Mouse (Mus musculus) liver, embryonic 12.5 days (tissue): ENCODE data around the gene Eif4b. TPM values are rescaled to one million over a fixed set of nuclear protein-coding genes. Genes with fewer than 3 reads are reported as not detected.

ENCODE experiments used
- ATAC-seq: fragments of 200-750 bp; cut with Nextera tagmentation; 2 replicates; pipeline ENCODE4 v1.8.0; 2017; ENCODE audit warnings: moderate number of reproducible peaks, mild to moderate bottlenecking, moderate library complexity
- H3K27ac ChIP-seq: fragments of 300-500 bp; sonication (generic); 2 replicates; pipeline ENCODE4 v1.5.1; 2016; ENCODE audit warnings: mild to moderate bottlenecking
- H3K27me3 ChIP-seq: fragments of 300-500 bp; sonication (generic); replicated peaks from 2 replicates; pipeline ENCODE4 v1.6.1; 2016; ENCODE audit warnings: mild to moderate bottlenecking, moderate library complexity
- H3K36me3 ChIP-seq: fragments of 300-500 bp; sonication (generic); 2 replicates; pipeline ENCODE4 v1.6.1; 2016; ENCODE audit warnings: mild to moderate bottlenecking, moderate library complexity
- H3K4me1 ChIP-seq: fragments of 300-500 bp; sonication (generic); 2 replicates; pipeline ENCODE4 v1.6.1; 2016
- H3K4me2 ChIP-seq: fragments of 300-500 bp; sonication (generic); 2 replicates; pipeline ENCODE4 v1.6.1; 2016; ENCODE audit warnings: mild to moderate bottlenecking, moderate library complexity
- H3K4me3 ChIP-seq: fragments of 300-500 bp; sonication (generic); 2 replicates; pipeline ENCODE4 v1.5.1; 2016; ENCODE audit warnings: mild to moderate bottlenecking, moderate library complexity
- H3K9ac ChIP-seq: fragments of 300-500 bp; sonication (generic); 2 replicates; pipeline ENCODE4 v1.6.1; 2016; ENCODE audit warnings: mild to moderate bottlenecking, moderate library complexity
- H3K9me3 ChIP-seq: fragments of 300-500 bp; sonication (generic); replicated peaks from 2 replicates; pipeline ENCODE4 v1.6.1; 2016; ENCODE audit warnings: mild to moderate bottlenecking, moderate library complexity
- WGBS: fragments of 180-500 bp; shearing (Covaris S2); methylation state at CpG from one replicate; pipeline ENCODE4 v1.1.7; 2016; ENCODE audit not compliant: insufficient replicate concordance; 5-methylcytosine and 5-hydroxymethylcytosine counted together
- polyA plus RNA-seq: library from polyadenylated mRNA; unstranded; fragments of >200 nt; fragmentation: Nextera tagmentation; extraction: Ambion mirVana; gene quantifications from 2 replicates; pipeline ENCODE4 v1.2.1, GENCODE M21; 2016

The Eif4b gene
- polyA plus RNA-seq, 1 experiment from 2014 or later, result 91.7 TPM

DNA sequence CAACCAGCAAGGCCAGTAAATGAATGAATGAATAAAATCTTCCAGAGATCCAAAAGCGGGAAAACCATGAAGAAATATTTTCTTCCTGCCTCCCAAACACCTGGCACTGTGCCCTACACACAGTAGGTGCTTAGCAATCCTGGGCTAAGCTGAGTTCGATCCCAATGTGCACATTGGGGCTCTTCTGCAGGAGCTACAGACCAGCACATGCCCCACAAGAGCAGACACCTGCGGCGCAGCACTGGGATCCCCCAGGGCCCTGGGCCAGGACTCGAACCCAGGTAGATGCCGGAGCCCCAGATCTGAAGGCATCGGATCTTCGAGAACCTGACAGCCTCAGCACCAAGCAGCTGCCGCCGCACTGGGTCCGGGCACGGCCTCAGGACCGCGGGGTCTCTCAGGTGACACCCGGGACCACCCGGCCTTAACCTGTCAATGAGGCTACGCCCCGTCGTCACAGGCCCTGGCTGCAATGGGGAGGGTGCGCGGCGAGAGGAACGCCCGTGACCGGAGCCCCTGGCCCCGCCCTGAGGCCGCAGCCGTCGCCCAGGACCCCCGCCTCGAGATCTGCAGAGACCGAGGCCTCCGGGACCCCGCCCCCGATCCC is 62.1 kb downstream of the Eif4b start:
- H3K27me3 ChIP-seq, result no peaks in the 10 kb centered on the region; the same call in 1 of the 2 replicates
- H3K9ac ChIP-seq, result peak overlapping the region; percentile 85
- peak overlapping the region; percentile 90 for H3K4me3 ChIP-seq
- peak; percentile 75 for ATAC-seq
- H3K9me3 ChIP-seq, result no peaks in the 10 kb centered on the region
- peak overlapping the region; percentile 83 for H3K27ac ChIP-seq
- WGBS, result 4% methylated on average over 34 of the region's 35 CpGs
- H3K36me3 ChIP-seq, result peaks cover 31% of the 10 kb centered on the region
- peak overlapping the region; percentile 92 for H3K4me2 ChIP-seq
- peaks cover 24% of the 10 kb centered on the region for H3K4me1 ChIP-seq

DNA sequence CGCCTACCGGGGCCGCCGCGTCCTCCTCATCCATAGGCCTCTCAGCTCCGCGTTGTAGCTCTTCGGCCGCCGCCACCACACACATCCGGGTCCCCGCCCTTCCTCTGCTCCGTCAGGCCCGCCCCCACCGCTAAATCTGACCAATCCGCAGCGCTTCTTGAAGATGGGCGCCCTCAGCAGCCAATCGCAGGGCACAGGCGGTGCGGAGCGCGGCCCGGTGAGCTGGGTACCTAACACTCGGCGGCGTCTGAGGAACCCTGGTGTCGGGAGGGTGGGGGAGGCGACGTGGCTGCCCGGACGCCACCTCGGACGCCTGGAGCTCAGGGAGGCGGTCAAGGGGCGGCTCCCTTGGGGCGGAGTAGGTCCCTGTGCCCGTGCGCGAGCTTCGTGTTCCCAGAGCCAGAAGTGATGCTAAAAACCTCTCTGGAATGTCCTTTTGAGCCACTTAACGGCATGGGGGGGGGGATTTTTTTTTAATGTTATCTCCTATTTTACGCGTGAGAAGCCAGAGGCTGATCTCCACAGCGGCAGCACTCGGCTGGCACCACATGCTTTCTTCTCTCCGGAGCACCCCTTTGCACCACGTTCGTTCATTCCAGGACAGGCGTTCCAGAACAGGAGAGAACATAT is 62.7 kb downstream of the Eif4b start, which contains the start of gene Spryd3:
Gene Spryd3 (minus strand): TSS at position 106 of the 630 bp plus-strand sequence.
- Histone ChIP-seq H3K27ac (peak within 1 kb of the TSS; percentile 83), H3K4me3 (peak within 1 kb of the TSS; percentile 90), H3K27me3 (no peaks in the 10 kb centered on the region; the same call in 1 of the 2 replicates), H3K9me3 (no peaks in the 10 kb centered on the region), H3K9ac (peak within 1 kb of the TSS; percentile 85), H3K4me1 (peaks cover 24% of the 10 kb centered on the region), H3K36me3 (peaks cover 25% of the 10 kb centered on the region), H3K4me2 (peak within 1 kb of the TSS; percentile 92)
- 1% methylated on average over 46 of the region's 50 CpGs for WGBS
- peak; percentile 98 for ATAC-seq

DNA sequence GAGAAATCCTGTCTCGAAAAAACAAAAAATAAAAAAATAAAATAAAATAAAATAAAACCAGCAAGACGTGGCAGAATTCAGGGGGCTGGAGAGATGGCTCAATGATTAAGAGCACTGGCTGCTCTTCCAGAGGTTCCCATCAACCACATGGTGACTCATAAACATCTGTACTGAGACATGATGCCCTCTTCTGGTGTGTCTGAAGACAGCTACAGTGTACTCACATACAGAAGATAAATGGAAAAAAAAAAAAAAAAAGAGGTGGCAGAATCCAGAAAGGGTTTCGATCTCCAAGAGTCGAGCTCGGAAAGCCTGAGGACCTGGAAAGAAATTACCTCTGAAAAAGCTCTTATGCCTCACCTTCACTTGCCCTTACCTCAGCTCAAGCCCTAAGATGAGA is 67.5 kb downstream of the Eif4b start:
- no peak overlapping the region for H3K4me3 ChIP-seq
- no peak for ATAC-seq
- 76% methylated on average over 5 of the region's 5 CpGs for WGBS

DNA sequence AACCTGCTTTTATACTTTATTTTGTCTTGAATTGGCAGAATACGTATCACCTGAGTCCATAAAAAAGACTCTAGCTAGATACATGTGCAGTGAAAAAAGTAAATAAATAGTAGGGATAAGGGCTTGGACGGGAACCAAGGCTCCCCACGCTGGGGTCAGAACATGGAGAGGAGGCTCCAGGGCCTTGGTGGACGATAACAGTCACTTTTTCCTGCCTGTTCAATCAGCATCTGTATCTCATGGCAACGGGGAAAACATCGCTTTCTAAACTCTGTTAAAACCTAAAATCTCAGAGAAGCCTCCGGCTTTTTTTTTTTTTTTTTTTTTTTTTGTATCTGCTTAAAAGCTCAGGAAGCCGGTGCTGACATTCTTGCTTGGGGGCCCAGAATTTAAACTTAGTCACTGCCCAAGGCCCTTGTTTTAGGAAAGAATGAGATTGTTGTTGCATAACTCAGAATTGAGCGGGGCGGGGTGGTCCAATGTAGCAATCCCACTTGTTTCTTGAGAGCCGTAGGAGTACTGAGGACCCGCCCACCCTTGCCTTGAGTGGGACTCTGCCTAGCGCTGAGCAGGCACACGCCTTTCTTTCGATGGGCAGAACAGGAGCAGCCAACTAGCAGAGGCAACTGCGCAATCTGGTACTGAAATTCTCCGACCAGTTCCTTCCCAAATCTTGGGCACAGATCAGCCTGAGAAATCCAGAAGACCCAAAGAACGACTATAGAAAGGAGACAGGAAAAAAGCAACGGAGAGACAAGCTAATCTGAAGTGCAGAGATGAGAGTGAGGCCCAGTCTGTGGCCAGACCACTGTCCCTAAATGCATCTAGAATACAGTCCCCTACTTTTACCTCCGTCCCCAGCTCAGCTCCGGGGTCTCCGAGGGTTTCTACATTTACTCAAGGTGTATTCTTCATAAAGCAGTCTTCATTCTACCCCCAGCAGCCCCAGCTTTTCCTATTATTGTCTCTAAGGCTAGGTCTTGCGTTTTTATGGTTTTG is 69.6 kb downstream of the Eif4b start:
- no peaks in the 10 kb centered on the region for H3K36me3 ChIP-seq
- peaks cover 40% of the 10 kb centered on the region for H3K4me1 ChIP-seq
- peaks cover 50% of the 10 kb centered on the region for H3K27me3 ChIP-seq
- no peak overlapping the region for H3K9ac ChIP-seq
- no peaks in the 10 kb centered on the region for H3K9me3 ChIP-seq
- no peak overlapping the region for H3K4me2 ChIP-seq
- 53% methylated on average over 23 of the region's 23 CpGs for WGBS
- no peak overlapping the region for H3K4me3 ChIP-seq
- H3K27ac ChIP-seq, result no peak overlapping the region
- no peak for ATAC-seq

More for the DNA sequence above, 67.5 kb downstream of the Eif4b start:
- H3K4me2 ChIP-seq, result no peak overlapping the region
- H3K27me3 ChIP-seq, result peaks cover 49% of the 10 kb centered on the region
- no peaks in the 10 kb centered on the region for H3K9me3 ChIP-seq
- H3K36me3 ChIP-seq, result no peaks in the 10 kb centered on the region
- peaks cover 34% of the 10 kb centered on the region for H3K4me1 ChIP-seq
- no peak overlapping the region for H3K27ac ChIP-seq
- H3K9ac ChIP-seq, result no peak overlapping the region

DNA sequence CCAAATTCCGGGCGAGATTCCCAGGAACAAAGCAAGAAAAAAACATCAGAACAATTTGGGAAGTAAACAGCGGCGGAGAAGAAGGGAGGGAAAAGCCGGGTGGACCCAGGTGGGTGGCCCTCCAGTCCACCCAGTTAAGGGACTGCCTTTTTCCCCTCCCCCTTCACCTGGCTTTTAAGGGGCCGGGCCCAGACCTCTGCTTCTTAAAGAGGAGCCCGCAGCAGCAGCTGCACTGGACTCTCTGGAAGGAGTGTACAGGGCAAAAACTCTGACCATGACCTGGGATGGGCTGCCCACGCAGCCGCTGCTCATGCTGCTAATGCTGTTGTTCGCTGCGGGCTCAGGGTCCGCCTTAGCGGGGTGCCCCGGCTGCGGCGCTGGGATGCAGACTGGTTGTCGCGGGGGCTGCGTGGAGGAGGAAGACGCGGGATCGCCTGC is 70.7 kb downstream of the Eif4b start, which contains the start of gene Igfbp6:
Gene Igfbp6 (plus strand): TSS at position 89 of the 438 bp plus-strand sequence.
- peak within 1 kb of the TSS; percentile 50 for H3K4me2 ChIP-seq
- no peaks in the 10 kb centered on the region for H3K9me3 ChIP-seq
- ATAC-seq, result no peak
- peaks cover 49% of the 10 kb centered on the region for H3K4me1 ChIP-seq
- no peaks in the 10 kb centered on the region for H3K36me3 ChIP-seq
- H3K4me3 ChIP-seq, result peak within 1 kb of the TSS; percentile 16; the same call in 1 of the 2 replicates
- WGBS, result 21% methylated on average over 22 of the region's 22 CpGs
- H3K27me3 ChIP-seq, result peaks cover 50% of the 10 kb centered on the region
- H3K27ac ChIP-seq, result no peak within 1 kb of the TSS
- H3K9ac ChIP-seq, result peak within 1 kb of the TSS; percentile 39; the same call in 1 of the 2 replicates

DNA sequence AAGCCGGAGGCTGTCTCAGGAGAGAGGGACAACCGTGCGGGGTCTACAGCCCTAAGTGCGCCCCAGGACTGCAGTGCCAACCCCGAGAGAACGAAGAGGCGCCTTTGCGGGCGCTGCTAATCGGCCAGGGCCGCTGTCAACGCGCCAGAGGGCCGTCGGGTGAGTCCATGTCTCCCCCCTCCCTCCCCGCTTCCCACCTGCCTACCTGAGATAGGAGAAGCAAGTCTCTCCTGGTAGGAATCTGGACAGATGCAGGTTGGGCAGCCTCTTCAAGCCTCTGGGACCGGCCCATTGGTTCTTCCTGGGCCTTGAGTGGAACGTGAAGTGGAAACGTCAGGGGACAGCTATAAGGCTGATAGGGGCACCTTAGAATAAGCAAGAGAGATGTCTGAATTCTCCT is 71.2 kb downstream of the Eif4b start:
- Histone ChIP-seq H3K27me3 (peaks cover 50% of the 10 kb centered on the region), H3K4me3 (peak overlapping the region; percentile 16; the same call in 1 of the 2 replicates), H3K9me3 (no peaks in the 10 kb centered on the region), H3K36me3 (no peaks in the 10 kb centered on the region), H3K4me1 (peaks cover 54% of the 10 kb centered on the region), H3K9ac (peak overlapping the region; percentile 39; the same call in 1 of the 2 replicates), H3K4me2 (peak overlapping the region; percentile 50), H3K27ac (no peak overlapping the region)
- 22% methylated on average over 19 of the region's 19 CpGs for WGBS
- ATAC-seq, result no peak

DNA sequence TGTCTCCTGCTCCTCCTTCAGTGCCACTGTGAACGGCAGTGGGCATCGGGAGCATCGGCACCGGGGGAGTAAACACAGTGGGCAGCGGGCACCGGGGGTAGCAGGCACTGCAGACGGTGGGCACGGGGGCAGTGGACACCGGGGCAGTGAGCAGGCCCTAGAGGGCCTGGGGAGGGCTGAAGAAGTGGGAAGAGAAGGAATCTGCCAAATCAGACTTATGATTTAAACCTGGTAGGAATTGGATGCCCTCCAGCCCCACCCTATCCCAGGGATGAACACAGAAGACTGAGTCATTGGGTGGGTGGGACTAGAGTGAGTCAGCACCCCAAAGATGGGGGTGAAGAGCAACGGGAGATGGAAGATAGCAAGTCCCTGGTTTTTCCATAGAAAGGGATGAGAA is 71.8 kb downstream of the Eif4b start:
- Histone ChIP-seq H3K36me3 (no peaks in the 10 kb centered on the region), H3K4me1 (peaks cover 60% of the 10 kb centered on the region), H3K4me2 (no peak overlapping the region), H3K27me3 (peaks cover 50% of the 10 kb centered on the region), H3K27ac (no peak overlapping the region), H3K9ac (no peak overlapping the region), H3K9me3 (no peaks in the 10 kb centered on the region), H3K4me3 (no peak overlapping the region)
- no peak for ATAC-seq
- WGBS, result 76% methylated on average over 10 of the region's 10 CpGs

DNA sequence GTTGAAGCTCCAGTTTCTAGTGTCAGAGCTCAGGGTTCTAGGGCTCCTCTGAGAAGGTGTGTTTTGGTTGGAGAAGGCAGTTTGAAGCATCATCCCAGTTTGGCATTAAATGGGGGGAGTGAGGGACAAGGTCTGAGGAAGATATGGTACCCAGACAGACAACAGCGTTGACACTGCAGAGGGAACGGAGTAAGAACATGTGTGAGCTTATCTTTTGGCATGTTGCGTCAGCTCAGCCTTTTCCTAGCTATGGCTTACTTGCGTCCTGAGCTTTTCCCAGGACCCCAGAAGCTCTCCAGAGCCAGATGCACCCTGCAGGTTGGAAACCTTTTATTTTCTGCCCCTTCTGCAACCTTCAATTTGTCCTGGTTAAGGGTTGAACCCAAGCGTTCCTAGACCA is 72.5 kb downstream of the Eif4b start:
- no peak overlapping the region for H3K27ac ChIP-seq
- no peak overlapping the region for H3K4me2 ChIP-seq
- no peak for ATAC-seq
- peaks cover 67% of the 10 kb centered on the region for H3K4me1 ChIP-seq
- H3K36me3 ChIP-seq, result no peaks in the 10 kb centered on the region
- no peaks in the 10 kb centered on the region for H3K9me3 ChIP-seq
- H3K4me3 ChIP-seq, result no peak overlapping the region
- H3K9ac ChIP-seq, result no peak overlapping the region
- 62% methylated on average over 5 of the region's 5 CpGs for WGBS
- peaks cover 50% of the 10 kb centered on the region for H3K27me3 ChIP-seq

Other genes with a start within 250 kb of the Eif4b start
- 0.06 and 0.38 TPM in 2 replicates for gene Krt1, start 223.0 kb upstream of the Eif4b start, polyA plus RNA-seq
- not detected in 2 replicates for gene Krt77, start 204.1 kb upstream of the Eif4b start, polyA plus RNA-seq
- gene Krt76, start 180.9 kb upstream of the Eif4b start, polyA plus RNA-seq, result not detected in 2 replicates
- gene Krt4, start 149.0 kb upstream of the Eif4b start, polyA plus RNA-seq, result not detected in 2 replicates
- gene Krt79, start 133.4 kb upstream of the Eif4b start, polyA plus RNA-seq, result not detected in 2 replicates
- not detected in 2 replicates for gene Krt78, start 119.5 kb upstream of the Eif4b start, polyA plus RNA-seq
- gene Krt8, start 69.3 kb upstream of the Eif4b start, polyA plus RNA-seq, result 71.9 and 75.3 TPM in 2 replicates
- gene Krt18, start 45.6 kb upstream of the Eif4b start, polyA plus RNA-seq, result 72.7 and 77.6 TPM in 2 replicates
- 6.4 and 9.2 TPM in 2 replicates for gene Tns2, start 26.6 kb downstream of the Eif4b start, polyA plus RNA-seq
- gene Spryd3, start 62.5 kb downstream of the Eif4b start, polyA plus RNA-seq, result 14.9 and 15.0 TPM in 2 replicates
- gene Igfbp6, start 70.6 kb downstream of the Eif4b start, polyA plus RNA-seq, result 0.72 and 1.1 TPM in 2 replicates
- gene Soat2, start 76.8 kb downstream of the Eif4b start, polyA plus RNA-seq, result 28.3 and 29.8 TPM in 2 replicates
- gene Zfp740, start 129.5 kb downstream of the Eif4b start, polyA plus RNA-seq, result 31.2 and 32.0 TPM in 2 replicates
- 21.9 and 26.6 TPM in 2 replicates for gene Csad, start 131.0 kb downstream of the Eif4b start, polyA plus RNA-seq
- 6.4 and 8.9 TPM in 2 replicates for gene Itgb7, start 158.2 kb downstream of the Eif4b start, polyA plus RNA-seq
- gene Rarg, start 183.7 kb downstream of the Eif4b start, polyA plus RNA-seq, result 4.4 and 4.9 TPM in 2 replicates
- gene Gm9918, start 196.8 kb downstream of the Eif4b start, polyA plus RNA-seq, result not detected in 2 replicates
- 40.8 and 41.6 TPM in 2 replicates for gene Mfsd5, start 205.7 kb downstream of the Eif4b start, polyA plus RNA-seq
- 38.6 and 39.4 TPM in 2 replicates for gene Espl1, start 222.5 kb downstream of the Eif4b start, polyA plus RNA-seq